Mouse (Mus musculus): ENCODE data around the gene Dalrd3.

Dalrd3 gene

DNA sequence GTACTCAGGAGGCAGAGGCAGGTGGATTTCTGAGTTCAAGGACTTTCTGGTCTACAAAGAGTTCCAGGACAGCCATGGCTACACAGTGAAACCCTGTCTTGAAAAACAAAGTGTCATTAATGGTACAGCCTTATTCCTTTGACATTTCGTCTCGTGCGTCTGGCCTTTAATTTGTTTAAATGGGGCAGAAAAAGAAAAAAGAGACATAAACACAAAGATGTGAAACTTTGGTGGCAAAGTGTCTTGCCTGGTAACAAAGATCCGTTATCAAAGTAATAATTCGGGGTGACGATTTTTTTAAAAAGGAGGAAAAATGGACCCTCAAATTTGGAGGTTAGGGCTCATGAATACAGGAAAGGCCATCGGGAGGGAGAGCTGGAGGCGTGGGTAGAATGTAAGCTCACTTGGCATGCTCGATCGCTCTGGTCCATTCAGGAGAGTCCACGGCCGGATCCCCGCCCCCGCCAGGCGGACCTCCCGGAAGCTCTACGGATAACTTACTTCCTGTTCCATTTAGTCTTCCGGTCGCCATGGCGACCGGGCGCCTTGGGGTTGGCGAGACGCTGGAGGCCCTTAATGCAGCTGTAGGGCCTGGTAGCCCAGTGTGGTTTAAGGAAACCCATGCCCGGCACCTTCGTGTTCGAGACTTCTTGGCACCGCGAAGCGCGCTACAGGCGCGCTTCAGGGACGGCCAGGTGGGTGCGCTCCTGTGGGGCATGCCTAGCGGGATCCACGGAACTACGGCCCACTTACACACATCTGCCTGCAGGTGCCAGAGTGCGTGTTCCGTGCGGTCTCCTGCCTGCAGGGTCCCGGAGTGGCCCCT lies at the start of gene Dalrd3:
Gene Dalrd3, plus strand, starts transcription at position 506 of the 826 bp plus-strand sequence.
- DNase-seq (ENCODE audit: low spot score in 2 of 2): peak; percentile 81 to 84

- no peak for DNase-seq (ENCODE audit: low spot score in 2 of 2)
Observed at GRCm38 (mm10) chr9:108521604-108522003, 48.1 kb upstream of the Dalrd3 start.

GRCm38 (mm10) chr9:108523341-108523740 lies 46.3 kb upstream of the Dalrd3 start:
- DNase-seq (ENCODE audit: low spot score in 2 of 2): no peak

GRCm38 (mm10) chr9:108525400-108525799 lies 44.3 kb upstream of the Dalrd3 start:
- DNase-seq (ENCODE audit: low spot score in 2 of 2): no peak

DNA sequence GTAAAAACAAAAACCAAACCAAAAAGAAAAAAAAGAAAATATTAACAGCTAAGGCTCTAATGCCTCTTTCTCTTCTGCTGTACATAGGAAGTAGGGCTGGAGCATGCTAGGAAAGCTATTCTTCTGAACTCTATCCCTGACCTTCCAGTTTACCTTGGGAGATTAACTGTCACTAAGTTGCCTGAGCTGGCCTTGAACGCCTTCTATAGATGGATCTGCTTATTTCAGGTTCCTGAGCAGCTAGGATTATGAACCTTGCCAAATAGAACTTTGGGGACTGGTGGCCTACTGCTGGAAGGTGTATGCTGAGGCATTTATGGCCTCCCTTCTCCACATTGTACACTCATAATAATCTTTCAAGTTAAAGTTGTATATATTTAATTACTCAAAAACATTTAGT lies 38.7 kb upstream of the Dalrd3 start:
- no peak for DNase-seq (ENCODE audit: low spot score in 2 of 2)

DNA sequence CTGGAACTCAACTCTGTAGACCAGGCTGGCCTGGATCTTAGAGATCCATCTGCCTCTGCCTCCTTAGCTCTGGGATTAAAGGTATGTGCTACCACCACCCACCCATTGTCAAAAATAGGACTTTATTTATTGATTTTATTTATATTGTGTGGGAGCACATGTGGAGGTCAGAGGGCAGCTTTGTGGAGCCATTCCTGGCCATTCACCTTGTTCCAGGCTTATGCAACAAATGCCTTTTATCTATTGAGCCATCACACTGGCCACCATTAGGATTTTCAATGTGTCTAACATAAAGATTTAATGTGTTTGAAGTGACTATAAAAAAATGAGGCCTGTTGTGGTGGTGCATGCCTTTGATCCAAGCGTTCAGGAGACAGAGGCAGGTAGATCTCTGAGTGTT lies 38.2 kb upstream of the Dalrd3 start:
- DNase-seq (ENCODE audit: low spot score in 2 of 2): no peak

DNA sequence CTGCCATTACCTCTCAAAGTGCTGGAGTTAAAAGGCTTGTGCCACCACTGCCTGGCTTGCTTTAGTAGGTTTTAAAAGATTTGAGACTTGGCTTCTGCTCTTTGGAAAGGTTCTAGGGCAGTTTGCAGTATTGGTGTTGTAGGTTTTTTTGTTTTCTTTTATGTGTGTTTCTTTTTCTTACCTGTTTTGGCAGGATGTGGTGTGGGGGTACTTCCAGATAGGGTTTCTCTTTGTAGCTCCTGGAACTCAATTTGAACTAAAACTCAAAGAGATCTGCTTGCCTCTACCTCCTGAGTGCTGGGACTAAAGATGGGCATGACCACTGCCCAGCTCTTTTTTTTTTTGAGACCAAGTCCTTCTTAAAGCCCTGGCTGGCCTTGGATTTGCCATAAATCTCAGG lies 28.8 kb upstream of the Dalrd3 start:
- DNase-seq (ENCODE audit: low spot score in 2 of 2): no peak

GRCm38 (mm10) chr9:108545986-108546385 lies 23.7 kb upstream of the Dalrd3 start:
- no peak for DNase-seq (ENCODE audit: low spot score in 2 of 2)

DNA sequence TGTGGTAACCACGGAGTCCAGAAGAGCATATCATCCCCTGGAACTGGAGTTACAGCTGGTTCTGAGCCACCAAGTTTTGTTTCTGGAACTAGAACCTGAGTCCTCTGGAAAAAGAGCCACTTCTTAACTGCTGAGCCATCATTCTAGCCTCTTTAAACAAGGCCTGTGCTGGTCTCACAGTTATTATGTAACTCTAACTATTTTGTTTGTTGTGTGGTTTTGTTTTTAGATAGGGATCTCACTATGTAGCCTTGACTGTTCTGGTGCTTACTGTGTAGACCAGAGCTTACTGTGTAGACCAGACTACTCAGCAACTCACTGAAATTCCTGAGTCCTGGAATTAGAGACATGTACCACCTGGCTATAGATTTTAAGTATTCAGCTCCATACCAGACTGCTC lies 22.8 kb upstream of the Dalrd3 start:
- DNase-seq (ENCODE audit: low spot score in 2 of 2): no peak

GRCm38 (mm10) chr9:108559169-108559568 lies 10.5 kb upstream of the Dalrd3 start:
- DNase-seq (ENCODE audit: low spot score in 2 of 2): no peak

DNA sequence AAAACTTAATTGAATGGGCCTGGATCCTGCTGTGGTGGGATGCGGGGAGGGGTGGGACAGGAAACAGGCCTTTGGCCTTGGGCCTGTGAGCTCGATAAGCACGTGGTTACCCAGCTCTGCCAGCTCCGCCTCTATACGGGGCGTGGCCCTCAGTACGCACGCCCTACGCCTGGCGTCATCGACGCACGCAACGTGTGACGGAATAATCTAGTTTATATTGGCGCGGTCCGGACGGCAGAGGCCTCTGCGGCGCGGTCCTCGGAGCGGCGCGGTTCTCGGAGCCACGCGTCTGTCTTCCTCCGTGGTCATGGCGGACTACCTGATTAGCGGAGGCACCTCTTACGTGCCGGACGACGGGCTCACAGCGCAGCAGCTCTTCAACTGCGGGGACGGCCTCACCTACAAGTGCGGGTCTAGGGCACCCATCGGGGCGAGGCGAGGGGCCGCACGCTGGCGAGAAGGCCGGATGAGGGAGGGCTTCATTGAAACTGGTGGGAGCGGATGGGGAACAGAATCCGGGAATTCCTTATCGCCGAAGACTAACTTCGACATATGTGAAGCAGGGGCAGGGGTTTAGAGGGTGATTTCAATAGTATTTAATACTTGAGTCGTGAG lies 9.4 kb upstream of the Dalrd3 start, which contains the start of gene Impdh2:
Gene Impdh2, plus strand, starts transcription at position 60 of the 615 bp plus-strand sequence.
- peak; percentile 86 to 89 for DNase-seq (ENCODE audit: low spot score in 2 of 2)

DNA sequence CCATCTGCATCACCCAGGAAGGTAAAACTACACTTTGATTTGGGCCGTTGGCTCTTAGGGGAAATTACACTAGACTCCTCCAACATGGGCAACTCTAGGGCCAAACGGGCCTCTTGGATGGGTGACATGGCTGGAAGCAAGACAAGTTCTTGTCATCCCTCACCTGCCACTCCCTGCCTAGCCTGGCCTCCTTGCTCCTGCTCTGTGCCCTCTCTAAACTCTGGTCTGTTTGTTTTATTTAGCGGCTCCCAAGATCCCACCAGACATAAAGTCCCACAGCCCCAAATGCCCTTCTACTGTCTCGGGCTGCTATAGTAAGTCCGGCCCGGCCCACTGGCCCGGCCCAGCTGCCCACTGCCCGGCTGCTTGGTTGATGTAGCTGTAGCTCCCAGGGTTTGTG lies 6.0 kb upstream of the Dalrd3 start:
- no peak for DNase-seq (ENCODE audit: low spot score in 2 of 2)

DNA sequence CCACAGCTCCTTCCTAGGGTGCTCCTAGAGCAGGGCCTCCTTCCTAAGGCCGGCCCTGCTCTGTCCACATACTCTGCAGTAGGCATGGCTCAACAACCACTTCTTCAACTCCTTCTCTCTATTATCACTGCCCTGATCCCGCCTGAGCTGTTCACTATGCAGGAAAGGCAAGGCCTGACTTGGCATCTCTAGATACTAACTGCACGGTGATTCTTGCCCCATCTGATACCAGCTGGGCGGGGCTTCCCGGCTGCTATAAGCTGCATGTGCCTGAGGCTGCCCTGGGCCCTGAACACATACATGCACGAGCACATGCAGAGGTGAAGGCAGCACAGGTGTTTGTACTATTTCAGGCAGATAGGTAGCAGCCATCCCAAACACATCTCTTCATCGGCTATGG lies 5.6 kb upstream of the Dalrd3 start:
- DNase-seq (ENCODE audit: low spot score in 2 of 2): no peak

GRCm38 (mm10) chr9:108565881-108566814 lies 3.5 kb upstream of the Dalrd3 start:
- DNase-seq (ENCODE audit: low spot score in 2 of 2): no peak

DNA sequence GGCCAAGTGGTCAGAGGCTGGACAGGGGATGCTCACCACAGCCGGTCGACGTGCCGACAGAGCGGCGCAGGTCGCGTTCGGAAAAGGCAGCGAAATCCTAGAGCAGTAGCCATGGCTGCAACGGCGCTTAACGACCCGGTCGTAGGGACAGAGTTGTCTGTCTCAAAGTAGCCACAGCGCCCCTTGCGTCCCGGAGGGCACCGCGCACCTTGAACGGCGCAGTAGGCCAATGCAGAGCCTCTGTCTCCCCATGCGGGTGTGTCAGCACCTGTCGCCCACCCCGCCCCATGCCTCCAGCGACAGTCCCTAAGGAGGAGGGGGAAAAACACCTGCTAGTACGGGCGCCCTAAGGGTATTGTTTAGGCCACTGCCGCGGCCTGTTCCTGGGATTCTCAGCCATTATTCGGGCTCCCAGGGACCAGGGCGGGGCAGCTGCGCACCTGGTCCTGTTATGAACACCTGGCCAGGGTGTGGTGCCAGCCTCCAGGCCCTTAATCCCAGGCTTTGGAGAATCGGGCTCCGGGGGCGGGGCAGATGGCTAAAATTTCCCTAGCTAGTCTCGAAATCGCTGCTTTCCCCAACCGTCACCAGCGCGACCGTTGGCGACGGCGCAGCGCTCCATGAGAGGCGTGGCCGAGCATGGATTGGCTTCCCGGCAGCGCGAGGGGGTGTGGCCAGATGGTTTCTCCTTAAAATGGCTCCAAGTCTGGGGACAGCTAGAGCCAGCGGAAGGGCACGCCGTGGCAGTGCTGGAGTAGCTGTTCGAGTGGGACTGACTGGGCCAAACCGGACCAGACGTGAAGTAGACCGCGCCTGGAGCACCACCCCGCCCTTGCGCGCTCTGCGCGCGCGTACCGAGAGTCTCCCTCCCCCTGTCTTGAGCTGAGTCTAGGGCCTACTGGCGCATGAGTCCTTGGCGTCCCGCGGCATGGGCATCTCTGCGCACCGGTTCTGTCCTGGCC lies 2.6 kb upstream of the Dalrd3 start, which contains the start of gene Ndufaf3:
Gene Ndufaf3, minus strand, starts transcription at position 620 of the 962 bp plus-strand sequence.
- DNase-seq (ENCODE audit: low spot score in 2 of 2): peak; percentile 96 to 97

DNA sequence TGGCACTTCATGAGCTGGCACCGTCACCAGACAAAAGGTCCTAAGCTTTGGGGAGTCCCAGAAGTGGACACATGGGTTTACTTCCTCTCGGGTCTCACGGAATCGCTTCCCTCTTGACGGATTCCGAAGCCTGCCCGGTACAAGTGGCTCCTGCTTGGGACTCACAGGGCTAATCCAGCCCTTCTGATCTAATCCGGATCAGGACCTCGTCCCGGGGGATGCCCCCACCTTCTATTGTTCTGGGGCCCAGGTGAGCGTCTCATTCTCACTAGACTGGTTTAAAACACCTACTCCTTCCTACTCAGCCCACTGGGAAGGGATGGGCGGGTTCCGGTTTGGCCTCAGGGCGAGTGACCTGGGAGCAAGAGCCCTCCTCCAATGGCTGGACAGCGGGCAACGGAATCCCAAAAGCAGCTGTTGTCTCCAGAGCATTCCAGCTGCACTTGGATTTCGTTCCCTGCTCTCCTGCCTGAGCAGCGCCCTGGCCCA lies 1.7 kb upstream of the Dalrd3 start:
- no peak for DNase-seq (ENCODE audit: low spot score in 2 of 2)

DNA sequence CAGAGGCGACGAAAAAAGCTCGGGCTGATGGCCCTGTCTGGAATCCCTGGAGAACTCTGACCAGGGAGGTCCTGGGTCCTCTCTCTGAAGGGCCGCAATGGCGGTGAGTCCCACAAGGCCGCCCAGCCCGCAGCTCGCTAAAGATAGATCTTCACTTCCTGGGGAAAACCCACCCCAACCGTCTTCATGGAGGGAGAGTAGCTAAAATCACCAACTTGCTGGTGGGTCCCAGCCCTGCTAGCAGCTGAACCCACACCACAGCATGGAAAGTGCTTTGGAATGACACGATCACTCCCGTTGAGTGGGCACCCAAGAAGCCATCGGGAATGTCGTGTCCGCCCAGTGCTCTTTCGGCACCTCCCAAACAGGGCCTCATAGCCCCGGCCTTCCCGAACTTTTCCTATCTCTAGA lies 1.2 kb upstream of the Dalrd3 start:
- DNase-seq (ENCODE audit: low spot score in 2 of 2): no peak

GRCm38 (mm10) chr9:108570207-108570896 lies 666 bp downstream of the Dalrd3 start:
- DNase-seq (ENCODE audit: low spot score in 2 of 2): peak; percentile 87 to 92

DNA sequence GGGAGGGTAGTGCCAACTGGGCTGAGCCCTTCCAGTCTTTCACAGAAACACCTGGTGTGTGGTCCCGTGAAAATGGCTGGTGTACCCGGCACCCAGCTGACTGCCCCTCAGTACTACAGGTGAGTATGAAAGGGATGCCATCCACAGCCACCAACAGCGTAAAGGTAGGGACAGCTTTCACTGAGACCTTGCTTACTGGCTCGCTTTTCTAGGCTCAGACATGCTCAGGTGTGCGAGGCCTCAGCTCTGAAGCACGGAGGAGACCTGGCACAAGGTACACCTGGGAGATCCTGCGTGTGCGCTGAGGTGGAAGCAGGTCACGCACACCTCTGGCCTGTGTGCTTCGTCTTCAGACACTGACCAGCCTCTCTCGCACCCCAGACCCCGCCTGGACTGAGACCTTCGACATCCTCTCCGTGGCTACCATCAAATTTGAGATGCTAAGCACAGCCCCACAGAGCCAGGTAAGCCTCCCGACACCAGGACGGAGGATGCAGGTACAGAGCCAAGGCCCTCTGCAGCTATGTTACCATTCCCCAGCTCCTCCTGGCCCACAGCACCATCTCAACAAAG lies 1.8 kb downstream of the Dalrd3 start:
- DNase-seq (ENCODE audit: low spot score in 2 of 2): no peak

GRCm38 (mm10) chr9:108572321-108572720 lies 2.6 kb downstream of the Dalrd3 start:
- DNase-seq (ENCODE audit: low spot score in 2 of 2): no peak
